Mouse (Mus musculus): Measurements from ENCODE around the gene Vps52.
A peak's percentile ranks its signal among the peaks of the same experiment; 100 is the strongest.
"Not testable (repeated sequence)": the region's sequence is repeated elsewhere in the genome, so short reads cannot be mapped to it uniquely, and the experiment has no call there.

Gene Vps52

DNA sequence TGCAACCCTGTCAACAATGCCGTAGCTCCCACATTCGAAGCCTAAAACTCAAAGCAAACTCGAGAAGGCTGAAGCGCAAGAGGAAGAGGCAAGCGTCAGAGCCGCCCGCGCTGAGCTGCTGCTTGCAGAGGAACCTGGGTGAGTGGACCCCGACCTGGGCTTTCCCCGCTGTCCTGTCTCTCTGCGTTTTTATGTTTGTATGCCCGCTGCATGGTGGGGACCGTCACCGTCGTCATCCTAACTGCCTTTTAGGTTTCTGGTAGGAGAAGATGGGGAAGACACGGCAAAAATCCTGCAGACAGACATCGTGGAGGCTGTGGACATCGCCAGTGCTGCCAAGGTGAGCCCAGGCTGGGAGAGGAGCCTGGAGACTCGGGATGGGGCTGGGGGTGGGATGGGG, 14.2 kb upstream of the Vps52 start:
- DNase-seq (ENCODE audit: low spot score in 2 of 2): peak in 1 of 2 experiments; percentile 63

- no peak for DNase-seq (ENCODE audit: low spot score in 2 of 2)
Measured at GRCm38 (mm10) chr17:33943454-33943853, 12.2 kb upstream of the Vps52 start.

GRCm38 (mm10) chr17:33947430-33948089, 8.1 kb upstream of the Vps52 start:
- no peak for DNase-seq (ENCODE audit: low spot score in 2 of 2)

GRCm38 (mm10) chr17:33948090-33948904, 7.3 kb upstream of the Vps52 start:
- DNase-seq (ENCODE audit: low spot score in 2 of 2): no peak

DNA sequence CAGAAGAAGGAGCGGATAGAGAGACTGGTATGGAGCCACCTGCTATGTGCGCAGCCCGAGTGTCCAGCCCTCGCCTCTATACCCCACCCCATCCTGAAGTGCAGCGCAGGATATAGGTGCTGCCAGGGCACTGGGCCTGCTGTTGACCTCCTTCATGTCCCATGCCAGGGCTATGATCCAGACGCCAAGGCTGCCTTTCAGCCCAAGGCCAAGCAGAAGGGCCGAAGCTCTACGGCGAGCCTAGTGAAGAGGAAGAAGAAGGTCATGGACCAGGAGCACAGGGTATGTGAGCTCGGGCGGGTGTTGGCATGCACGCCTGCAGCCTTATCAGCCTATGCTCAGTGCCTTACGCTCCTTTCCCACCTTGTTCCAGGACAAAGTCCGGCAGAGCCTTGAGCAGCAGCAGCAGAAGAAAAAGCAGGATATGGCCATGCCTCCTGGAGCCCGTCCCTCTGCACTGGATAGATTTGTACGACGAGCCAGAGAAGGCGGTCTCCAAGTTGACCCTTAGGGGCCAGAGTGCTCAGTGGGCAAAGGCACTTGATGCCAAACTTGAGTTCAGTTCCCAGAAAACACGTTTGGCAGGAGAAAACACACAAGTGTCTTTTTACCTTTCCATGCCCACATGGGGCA, 6.6 kb upstream of the Vps52 start:
- DNase-seq (ENCODE audit: low spot score in 2 of 2): no peak

GRCm38 (mm10) chr17:33950131-33950625, 5.4 kb upstream of the Vps52 start:
- DNase-seq (ENCODE audit: low spot score in 2 of 2): peak in 1 of 2 experiments; percentile 61

DNA sequence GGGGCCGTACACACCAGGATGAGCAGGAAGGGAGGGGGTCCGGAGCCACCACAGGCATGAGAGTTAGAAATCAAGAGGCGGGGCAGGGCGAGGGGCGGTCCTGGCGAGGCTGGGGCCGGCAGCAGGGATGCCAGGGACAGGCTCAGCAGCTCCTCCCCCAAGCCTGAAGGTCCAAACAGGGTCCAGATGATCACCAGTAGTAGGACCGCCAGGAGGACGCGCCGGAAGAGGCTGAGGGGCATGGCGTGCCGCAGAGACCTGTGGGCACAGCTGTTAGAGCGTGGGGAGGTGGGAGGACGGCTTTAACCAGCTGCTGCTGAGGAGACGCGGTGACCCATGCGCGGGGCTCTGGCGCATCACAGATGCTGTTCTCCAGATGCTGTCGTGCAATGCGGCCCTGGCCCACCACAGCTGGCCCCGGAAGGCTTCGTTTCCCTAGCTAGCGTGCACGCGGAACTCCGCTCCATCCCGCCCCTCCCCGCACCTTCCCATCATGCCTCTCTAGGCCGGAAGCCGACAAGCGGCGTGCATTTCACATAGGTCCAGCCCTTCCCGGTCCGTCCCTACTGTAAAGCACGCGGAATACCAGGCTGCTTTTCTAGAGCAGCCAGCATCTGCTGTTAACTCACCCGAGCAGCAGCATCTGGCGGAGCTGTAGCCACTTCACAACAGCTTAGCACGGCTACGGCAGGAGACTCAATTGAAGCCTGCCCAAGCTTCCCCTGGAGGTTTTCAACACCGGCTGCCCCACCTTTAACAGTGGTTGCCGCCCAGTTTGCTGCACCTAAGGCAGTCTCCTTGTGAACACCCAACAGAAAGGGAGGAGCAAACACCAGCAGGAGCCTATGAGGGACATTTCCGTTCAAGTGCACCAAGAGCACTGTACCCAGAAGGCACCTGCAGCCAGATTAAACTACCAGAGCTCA, 4.3 kb upstream of the Vps52 start, which contains the start of gene B3galt4:
B3galt4 (minus strand) TSS at position 468 of the 926 bp plus-strand sequence.
- peak; percentile 77 to 90 for DNase-seq (ENCODE audit: low spot score in 2 of 2)

- DNase-seq (ENCODE audit: low spot score in 2 of 2): not testable (repeated sequence)
Measured at GRCm38 (mm10) chr17:33952015-33952414, 3.6 kb upstream of the Vps52 start.

DNA sequence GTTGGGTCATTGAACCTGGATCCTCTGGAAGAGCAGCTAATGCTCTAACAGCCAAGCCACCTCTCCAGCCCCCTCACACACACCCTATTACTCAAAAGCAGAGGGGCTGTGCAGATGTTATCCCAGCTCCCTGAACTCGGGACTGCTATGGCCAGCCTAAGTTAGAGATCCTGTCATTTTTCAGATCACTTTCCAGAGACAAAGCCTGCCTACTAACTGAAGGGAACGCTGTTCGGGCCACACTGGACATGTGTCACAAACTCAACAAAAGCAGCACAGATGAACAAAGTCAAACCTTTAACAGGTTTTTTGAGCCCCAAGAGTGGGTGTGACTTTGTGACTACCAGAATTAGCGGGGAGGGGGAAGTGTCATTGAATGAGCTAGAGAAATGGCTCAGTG, 2.7 kb upstream of the Vps52 start:
- DNase-seq (ENCODE audit: low spot score in 2 of 2): no peak

- no peak for DNase-seq (ENCODE audit: low spot score in 2 of 2)
Measured at GRCm38 (mm10) chr17:33953310-33953709, 2.3 kb upstream of the Vps52 start.

- DNase-seq (ENCODE audit: low spot score in 2 of 2): no peak
Measured at GRCm38 (mm10) chr17:33953961-33954565, 1.5 kb upstream of the Vps52 start.

- peak; percentile 53 to 83 for DNase-seq (ENCODE audit: low spot score in 2 of 2)
Measured at GRCm38 (mm10) chr17:33954646-33955554, 712 bp upstream of the Vps52 start.

- DNase-seq (ENCODE audit: low spot score in 2 of 2): no peak
Measured at GRCm38 (mm10) chr17:33956336-33956735, 724 bp downstream of the Vps52 start.

DNA sequence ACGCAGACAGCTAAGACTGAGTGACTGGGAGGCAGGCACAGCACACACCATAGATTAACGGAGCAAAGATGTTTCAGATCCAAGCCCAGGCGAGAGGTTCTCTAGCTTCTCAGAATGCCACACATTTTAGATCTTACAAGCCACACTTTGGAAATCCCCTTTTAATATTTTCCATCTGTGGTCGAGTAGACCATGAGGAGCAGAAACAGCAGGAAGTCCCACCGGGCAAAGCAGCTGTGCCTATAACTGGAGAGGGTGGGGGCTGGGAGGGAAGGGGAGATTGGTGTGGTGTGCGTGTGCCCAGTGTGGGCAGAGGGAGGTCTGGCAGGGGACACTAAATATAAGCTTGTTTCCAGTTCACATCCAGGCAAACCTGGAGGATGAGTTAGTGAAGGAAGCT, 1.9 kb downstream of the Vps52 start:
- no peak for DNase-seq (ENCODE audit: low spot score in 2 of 2)

- peak in 1 of 2 experiments; percentile 68 for DNase-seq (ENCODE audit: low spot score in 2 of 2)
Measured at GRCm38 (mm10) chr17:33958451-33958850, 2.8 kb downstream of the Vps52 start.

DNA sequence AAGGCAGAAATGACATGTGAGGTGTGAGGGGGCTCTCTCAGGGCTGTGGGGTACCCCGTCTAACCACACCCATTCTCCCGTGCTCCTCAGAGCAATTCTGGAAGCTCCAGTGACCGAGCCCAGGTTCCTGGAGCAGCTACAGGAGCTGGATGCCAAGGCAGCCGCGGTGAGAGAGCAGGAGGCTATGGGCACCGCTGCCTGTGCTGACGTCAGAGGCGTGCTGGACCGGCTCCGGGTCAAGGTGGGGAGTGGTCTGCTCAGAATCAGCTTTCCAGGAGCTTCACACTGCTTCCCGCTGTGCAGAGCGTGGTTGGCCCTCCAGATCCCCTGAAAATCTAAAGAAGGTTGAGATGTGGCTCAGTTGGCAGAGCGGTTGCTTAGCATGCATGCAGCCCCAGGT, 3.5 kb downstream of the Vps52 start:
- DNase-seq (ENCODE audit: low spot score in 2 of 2): peak in 1 of 2 experiments; percentile 35

DNA sequence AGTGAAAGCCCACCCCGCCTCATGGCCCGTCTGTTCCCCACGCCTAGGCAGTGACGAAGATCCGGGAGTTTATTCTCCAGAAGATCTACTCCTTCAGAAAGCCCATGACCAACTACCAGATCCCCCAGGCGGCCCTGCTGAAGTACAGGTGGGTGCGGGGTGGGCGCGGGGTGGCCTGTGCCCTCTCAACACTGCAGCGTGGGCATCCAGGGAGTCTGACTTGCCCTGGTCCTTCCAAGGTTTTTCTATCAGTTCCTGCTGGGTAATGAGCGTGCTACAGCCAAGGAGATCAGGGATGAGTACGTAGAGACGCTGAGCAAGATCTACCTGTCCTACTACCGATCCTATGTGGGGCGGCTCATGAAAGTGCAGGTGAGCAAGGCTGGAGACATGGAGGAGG, 4.3 kb downstream of the Vps52 start:
- no peak for DNase-seq (ENCODE audit: low spot score in 2 of 2)

- peak in 1 of 2 experiments; percentile 59 for DNase-seq (ENCODE audit: low spot score in 2 of 2)
Measured at GRCm38 (mm10) chr17:33962876-33963275, 7.3 kb downstream of the Vps52 start.

DNA sequence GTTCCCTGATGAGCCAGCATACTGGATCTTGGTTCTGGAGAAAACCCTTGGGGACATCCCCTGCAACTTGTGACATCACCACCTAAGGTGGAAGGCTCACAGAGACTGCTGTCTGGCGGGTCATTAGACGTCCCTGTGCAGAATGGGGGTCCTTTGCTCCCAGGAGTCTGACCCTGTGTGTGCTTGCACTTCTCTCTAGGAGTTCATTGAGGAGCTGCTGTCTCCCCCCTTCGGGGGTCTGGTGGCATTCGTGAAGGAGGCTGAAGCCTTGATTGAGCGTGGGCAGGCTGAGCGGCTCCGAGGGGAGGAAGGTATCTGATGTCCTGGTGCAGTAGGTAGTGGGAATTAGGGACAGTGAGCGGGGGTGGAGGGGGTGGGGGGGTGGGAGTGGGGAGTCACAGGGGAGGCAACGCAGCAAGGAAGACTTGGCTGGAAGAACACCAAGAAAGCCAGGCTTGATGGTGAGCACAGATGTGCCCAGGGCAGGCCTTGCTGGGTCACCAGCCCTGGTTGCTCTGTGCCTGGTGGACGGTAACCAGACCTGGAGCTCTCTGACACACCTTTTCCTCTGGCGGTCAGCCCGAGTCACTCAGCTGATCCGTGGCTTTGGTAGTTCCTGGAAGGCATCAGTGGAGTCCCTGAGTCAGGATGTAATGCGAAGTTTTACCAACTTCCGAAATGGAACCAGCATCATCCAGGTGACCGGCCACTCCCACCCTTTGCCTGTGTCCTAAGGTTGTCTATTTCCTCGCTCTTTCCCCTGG, 9.7 kb downstream of the Vps52 start:
- no peak for DNase-seq (ENCODE audit: low spot score in 2 of 2)

Data from spleen, postnatal 4 days (tissue).